ENCODE assay signal across 8 mouse cellular contexts in genomic region chr10:128821358-128822056, GRCm38 (mm10). TPM values are rescaled to one million over a fixed set of nuclear protein-coding genes. Genes with fewer than 3 reads are reported as not detected.
DNase-seq lines count a peak whose midpoint lies in the region; ATAC-seq lines count a peak whose summit lies in the region.

Gene Ormdl2 (minus strand): TSS chr10:128821645.

- peak within 1 kb of the TSS; percentile 42 for H3K9ac ChIP-seq in hindbrain, embryonic 15.5 days

- peak; percentile 99 for ATAC-seq in hindbrain, embryonic 15.5 days (ENCODE audit: low FRiP score, low read depth)

- peak within 1 kb of the TSS; percentile 60 for H3K27ac ChIP-seq in hindbrain, embryonic 15.5 days (replicated peaks)

- peak; percentile 98 for DNase-seq in T-cell, adult 2 months (ENCODE audit: low spot score)
- DNase-seq in cerebellum, postnatal 36 days, result peak; percentile 98 to 99
- DNase-seq in frontal cortex, postnatal 36 days (ENCODE audit: low spot score in 2 of 2), result peak; percentile 99
- DNase-seq in left cerebral cortex, adult 11 months (ENCODE audit: low spot score), result peak; percentile 98
- DNase-seq in lung, postnatal 4 days, result peak; percentile 99
- peak; percentile 100 for DNase-seq in retina, postnatal 7 days (ENCODE audit: low read depth, low spot score)
- DNase-seq in urinary bladder, adult 2 months (ENCODE audit: low spot score), result peak; percentile 94

- no peaks in the 10 kb centered on the region for H3K9me3 ChIP-seq in hindbrain, embryonic 15.5 days

- H3K4me2 ChIP-seq in hindbrain, embryonic 15.5 days, result peak within 1 kb of the TSS; percentile 74

- H3K36me3 ChIP-seq in hindbrain, embryonic 15.5 days, result peaks cover 32% of the 10 kb centered on the region

- under 1% methylated on average over 46 of the region's 46 CpGs for WGBS in hindbrain, embryonic 15.5 days

- H3K4me1 ChIP-seq in hindbrain, embryonic 15.5 days (replicated peaks), result peaks cover 20% of the 10 kb centered on the region

- no peaks in the 10 kb centered on the region for H3K27me3 ChIP-seq in hindbrain, embryonic 15.5 days

- H3K4me3 ChIP-seq in hindbrain, embryonic 15.5 days, result peak within 1 kb of the TSS; percentile 55

RNA-seq across cellular contexts. Expression of gene Ormdl2, which starts in this region (rescaled TPM):
- 28.1 and 28.8 TPM in 2 replicates for polyA plus RNA-seq in hindbrain, embryonic 15.5 days (2015; fragmentation: Nextera tagmentation; extraction: Ambion mirVana)
- polyA plus RNA-seq in urinary bladder, adult 2 months (2012; rRNA removed), result 50.2 and 65.7 TPM in 2 replicates

Comparison
In these comparisons a context has a peak if more than half of its experiments do, and no peak if none do; other contexts are left out.
1. Peak in every context shown above with its lines: DNase-seq, ATAC-seq, H3K4me3 ChIP-seq and H3K27ac ChIP-seq.